Mouse (Mus musculus) fibroblast of lung, adult 2 months (primary cell): ENCODE measurements at regions not wholly inside any gene's neighbourhood (a gene's known extent, or its start where the extent isn't known, plus 50 kb on each side); places are given as distances from the start of the nearest gene placed in this dataset.

Experiments
- DNase-seq: peaks from one replicate; pipeline ENCODE4 v3.0.0-alpha.2; 2011; ENCODE audit warnings: low read depth

- no peak for DNase-seq
Measured at GRCm38 (mm10) chr13:6255728-6256496, 292.0 kb upstream of the Pitrm1 start.

- no peak for DNase-seq
Measured at GRCm38 (mm10) chr13:6258456-6258855, 289.5 kb upstream of the Pitrm1 start.

GRCm38 (mm10) chr13:6260321-6260865, 287.6 kb upstream of the Pitrm1 start:
- no peak for DNase-seq

GRCm38 (mm10) chr13:6261458-6261857, 286.5 kb upstream of the Pitrm1 start:
- no peak for DNase-seq

GRCm38 (mm10) chr13:6270546-6270945, 277.4 kb upstream of the Pitrm1 start:
- DNase-seq, result no peak

- no peak for DNase-seq
Measured at GRCm38 (mm10) chr13:6272932-6273331, 275.0 kb upstream of the Pitrm1 start.

- DNase-seq, result no peak
Measured at GRCm38 (mm10) chr13:6280073-6280472, 267.9 kb upstream of the Pitrm1 start.

- DNase-seq, result no peak
Measured at GRCm38 (mm10) chr13:6288109-6288508, 259.8 kb upstream of the Pitrm1 start.

GRCm38 (mm10) chr13:6292098-6292497, 255.9 kb upstream of the Pitrm1 start:
- DNase-seq, result no peak

GRCm38 (mm10) chr13:6305718-6306117, 242.2 kb upstream of the Pitrm1 start:
- no peak for DNase-seq

GRCm38 (mm10) chr13:6306616-6306988, 241.3 kb upstream of the Pitrm1 start:
- no peak for DNase-seq

GRCm38 (mm10) chr13:6306989-6307917, 240.7 kb upstream of the Pitrm1 start:
- no peak for DNase-seq

GRCm38 (mm10) chr13:6316201-6316600, 231.7 kb upstream of the Pitrm1 start:
- no peak for DNase-seq

- no peak for DNase-seq
Measured at GRCm38 (mm10) chr13:6323948-6324347, 224.0 kb upstream of the Pitrm1 start.

GRCm38 (mm10) chr13:6330320-6330950, 217.5 kb upstream of the Pitrm1 start:
- DNase-seq, result no peak

GRCm38 (mm10) chr13:6340157-6340556, 207.8 kb upstream of the Pitrm1 start:
- no peak for DNase-seq

GRCm38 (mm10) chr13:6341102-6341737, 206.7 kb upstream of the Pitrm1 start:
- no peak for DNase-seq

GRCm38 (mm10) chr13:6365169-6365568, 182.8 kb upstream of the Pitrm1 start:
- DNase-seq, result no peak

- no peak for DNase-seq
Measured at GRCm38 (mm10) chr13:6367661-6368060, 180.3 kb upstream of the Pitrm1 start.

- DNase-seq, result no peak
Measured at GRCm38 (mm10) chr13:6374570-6375173, 173.3 kb upstream of the Pitrm1 start.

- no peak for DNase-seq
Measured at GRCm38 (mm10) chr13:6377919-6378318, 170.0 kb upstream of the Pitrm1 start.
